Mouse (Mus musculus): Measurements from ENCODE around the gene Eif2a. TPM values are rescaled to one million over a fixed set of nuclear protein-coding genes. Genes with fewer than 3 reads are reported as not detected.
A peak's percentile ranks its signal among the peaks of the same experiment; 100 is the strongest.

Eif2a gene
- polyA plus RNA-seq (2012; rRNA removed): 10.9 and 12.5 TPM in 2 replicates

GRCm38 (mm10) chr3:58525652-58526407, at the start of gene Eif2a, which contains the start of gene Serp1:
TSS of gene Eif2a (plus strand) at chr3:58525821.
TSS of gene Serp1 (minus strand) at chr3:58525892.
- WGBS: under 1% methylated on average over 57 of the region's 57 CpGs
- peak; percentile 91 for DNase-seq (ENCODE audit: low read depth, low spot score)

GRCm38 (mm10) chr3:58478755-58479455, 46.7 kb upstream of the Eif2a start:
- DNase-seq (ENCODE audit: low read depth, low spot score): no peak
- 87% methylated on average over 2 of the region's 2 CpGs for WGBS

- no peak for DNase-seq (ENCODE audit: low read depth, low spot score)
- WGBS: 74% methylated on average over 7 of the region's 7 CpGs
Measured at GRCm38 (mm10) chr3:58485883-58486282, 39.7 kb upstream of the Eif2a start.

- no peak for DNase-seq (ENCODE audit: low read depth, low spot score)
- 73% methylated on average over 3 of the region's 3 CpGs for WGBS
Measured at GRCm38 (mm10) chr3:58487121-58487520, 38.5 kb upstream of the Eif2a start.

GRCm38 (mm10) chr3:58487999-58488775, 37.4 kb upstream of the Eif2a start:
- DNase-seq (ENCODE audit: low read depth, low spot score): no peak
- 63% methylated on average over 8 of the region's 8 CpGs for WGBS

- no peak for DNase-seq (ENCODE audit: low read depth, low spot score)
- WGBS: 57% methylated on average over 7 of the region's 7 CpGs
Measured at GRCm38 (mm10) chr3:58490787-58491186, 34.8 kb upstream of the Eif2a start.

- DNase-seq (ENCODE audit: low read depth, low spot score): no peak
- 80% methylated on average over 4 of the region's 4 CpGs for WGBS
Measured at GRCm38 (mm10) chr3:58493621-58494020, 32.0 kb upstream of the Eif2a start.

- 69% methylated on average over 2 of the region's 2 CpGs for WGBS
- DNase-seq (ENCODE audit: low read depth, low spot score): no peak
Measured at GRCm38 (mm10) chr3:58501961-58502360, 23.7 kb upstream of the Eif2a start.

GRCm38 (mm10) chr3:58503720-58504333, 21.8 kb upstream of the Eif2a start:
- 73% methylated on average over 3 of the region's 3 CpGs for WGBS
- no peak for DNase-seq (ENCODE audit: low read depth, low spot score)

GRCm38 (mm10) chr3:58504676-58505075, 20.9 kb upstream of the Eif2a start:
- DNase-seq (ENCODE audit: low read depth, low spot score): no peak

- 58% methylated on average over 7 of the region's 7 CpGs for WGBS
- no peak for DNase-seq (ENCODE audit: low read depth, low spot score)
Measured at GRCm38 (mm10) chr3:58508020-58508750, 17.4 kb upstream of the Eif2a start.

GRCm38 (mm10) chr3:58511581-58511980, 14.0 kb upstream of the Eif2a start:
- DNase-seq (ENCODE audit: low read depth, low spot score): no peak

- 38% methylated on average over 3 of the region's 3 CpGs for WGBS
- DNase-seq (ENCODE audit: low read depth, low spot score): no peak
Measured at GRCm38 (mm10) chr3:58512740-58513139, 12.9 kb upstream of the Eif2a start.

- WGBS: 82% methylated on average over 4 of the region's 4 CpGs
Measured at GRCm38 (mm10) chr3:58513483-58513882, 12.1 kb upstream of the Eif2a start.

GRCm38 (mm10) chr3:58515947-58516601, 9.5 kb upstream of the Eif2a start:
- 37% methylated on average over 1 of the region's 1 CpGs for WGBS
- no peak for DNase-seq (ENCODE audit: low read depth, low spot score)

More at GRCm38 (mm10) chr3:58513483-58513882, 12.1 kb upstream of the Eif2a start:
- DNase-seq (ENCODE audit: low read depth, low spot score): no peak

GRCm38 (mm10) chr3:58516602-58516976, 9.0 kb upstream of the Eif2a start:
- 46% methylated on average over 7 of the region's 7 CpGs for WGBS
- no peak for DNase-seq (ENCODE audit: low read depth, low spot score)

- WGBS: 60% methylated on average over 5 of the region's 5 CpGs
Measured at GRCm38 (mm10) chr3:58517258-58517657, 8.4 kb upstream of the Eif2a start.

GRCm38 (mm10) chr3:58517800-58518199, 7.8 kb upstream of the Eif2a start:
- no peak for DNase-seq (ENCODE audit: low read depth, low spot score)
- 85% methylated on average over 5 of the region's 5 CpGs for WGBS

More at GRCm38 (mm10) chr3:58517258-58517657, 8.4 kb upstream of the Eif2a start:
- no peak for DNase-seq (ENCODE audit: low read depth, low spot score)

GRCm38 (mm10) chr3:58518962-58519361, 6.7 kb upstream of the Eif2a start:
- DNase-seq (ENCODE audit: low read depth, low spot score): no peak
- WGBS: 68% methylated on average over 2 of the region's 2 CpGs

Measured in large intestine, adult 2 months (tissue).